Mouse (Mus musculus) mouse trophoblast stem cell (cell line): ENCODE results near the gene Abi3bp.

Source experiments
- in situ Hi-C, 2 experiments: fragments of 300-500 bp; cut with MseI, MboI; formaldehyde crosslinking; loops; 2 replicates in 1 of 2; 3 replicates in 1 of 2; pipeline ENCODE4 v1.15.1; 2025

Gene Abi3bp

GRCm38 (mm10) chr16:56681010-56681645 lies 203.4 kb downstream of the Abi3bp start:
- in situ Hi-C loops, result no loop called here

- in situ Hi-C loops, result no loop called here
Observed at GRCm38 (mm10) chr16:56686747-56687146, 209.1 kb downstream of the Abi3bp start.

GRCm38 (mm10) chr16:56690715-56691114 lies 213.0 kb downstream of the Abi3bp start:
- in situ Hi-C loops, result no loop called here

- in situ Hi-C loops, result no loop called here
Observed at GRCm38 (mm10) chr16:56696448-56696847, 218.8 kb downstream of the Abi3bp start.

GRCm38 (mm10) chr16:56700898-56701297 lies 223.2 kb downstream of the Abi3bp start:
- in situ Hi-C loops, result no loop called here

- in situ Hi-C loops, result no loop called here
Observed at GRCm38 (mm10) chr16:56705731-56706130, 228.1 kb downstream of the Abi3bp start.

- in situ Hi-C loops, result no loop called here
Observed at GRCm38 (mm10) chr16:56710071-56710470, 232.4 kb downstream of the Abi3bp start.

GRCm38 (mm10) chr16:56715608-56716007 lies 237.9 kb downstream of the Abi3bp start:
- in situ Hi-C loops, result no loop called here

- in situ Hi-C loops, result no loop called here
Observed at GRCm38 (mm10) chr16:56716557-56717179, 239.0 kb downstream of the Abi3bp start.

GRCm38 (mm10) chr16:56717224-56718200 lies 239.8 kb downstream of the Abi3bp start, which contains the start of gene Tfg:
TSS of gene Tfg (minus strand) at chr16:56717450.
- in situ Hi-C loops, result no loop called here

GRCm38 (mm10) chr16:56719031-56719430 lies 241.4 kb downstream of the Abi3bp start:
- in situ Hi-C loops, result no loop called here

GRCm38 (mm10) chr16:56722357-56722756 lies 244.7 kb downstream of the Abi3bp start:
- in situ Hi-C loops, result no loop called here

GRCm38 (mm10) chr16:56724927-56725326 lies 247.2 kb downstream of the Abi3bp start:
- in situ Hi-C loops, result no loop called here

- in situ Hi-C loops, result no loop called here
Observed at GRCm38 (mm10) chr16:56729060-56729459, 251.4 kb downstream of the Abi3bp start.
